Mouse (Mus musculus) olfactory bulb, adult 2 months (tissue): Measurements from ENCODE around the gene Naip5.

ENCODE experiments used
- CTCF ChIP-seq: fragments of 200-500 bp; IDR thresholded peaks from 2 replicates; pipeline ENCODE4 v1.5.1; 2012; ENCODE audit warnings: low read depth, mild to moderate bottlenecking, low read length, moderate library complexity; ENCODE audit not compliant: insufficient read depth
- POLR2A ChIP-seq: fragments of 200-500 bp; IDR thresholded peaks from 2 replicates; pipeline ENCODE4 v1.6.1; 2012; ENCODE audit warnings: mild to moderate bottlenecking, low read depth, low read length, moderate library complexity; ENCODE audit not compliant: insufficient read depth

GRCm38 (mm10) chr13:100200778-100201177 is 45.3 kb downstream of the Naip5 start:
- TF ChIP-seq POLR2A: no peak
- no peak for TF ChIP-seq CTCF
